Mouse (Mus musculus) intestine, postnatal 0 days (tissue): ENCODE measurements around the gene Dkkl1. TPM values are rescaled to one million over a fixed set of nuclear protein-coding genes. Genes with fewer than 3 reads are reported as not detected.

Source experiments
- ATAC-seq: fragments of 200-750 bp; cut with Nextera tagmentation; 2 replicates; pipeline ENCODE4 v1.8.0; 2017; ENCODE audit warnings: mild to moderate bottlenecking, moderate TSS enrichment, moderate library complexity
- H3K27ac ChIP-seq: fragments of 300-500 bp; sonication (generic); 2 replicates; pipeline ENCODE4 v1.5.1; 2014; ENCODE audit warnings: mild to moderate bottlenecking, low read depth, low read length, moderate library complexity
- H3K27me3 ChIP-seq: fragments of 300-500 bp; sonication (generic); replicated peaks from 2 replicates; pipeline ENCODE4 v1.6.1; 2014; ENCODE audit warnings: low read length, mixed read lengths; ENCODE audit not compliant: control insufficient read depth, insufficient read depth
- H3K36me3 ChIP-seq: fragments of 300-500 bp; sonication (generic); 2 replicates; pipeline ENCODE4 v1.6.1; 2014; ENCODE audit warnings: mild to moderate bottlenecking, moderate library complexity; ENCODE audit not compliant: control insufficient read depth, insufficient read depth
- H3K4me1 ChIP-seq: fragments of 300-500 bp; sonication (generic); replicated peaks from 2 replicates; pipeline ENCODE4 v1.6.1; 2014; ENCODE audit warnings: antibody characterized with exemption, low read length, mixed read lengths; ENCODE audit not compliant: control insufficient read depth, insufficient read depth
- H3K4me2 ChIP-seq: fragments of 300-500 bp; sonication (generic); replicated peaks from 2 replicates; pipeline ENCODE4 v1.6.1; 2014; ENCODE audit warnings: low read depth, mild to moderate bottlenecking, moderate library complexity
- H3K4me3 ChIP-seq: fragments of 300-500 bp; sonication (generic); 2 replicates; pipeline ENCODE4 v1.5.1; 2014; ENCODE audit warnings: low read depth, low read length
- H3K9ac ChIP-seq: fragments of 300-500 bp; sonication (generic); 2 replicates; pipeline ENCODE4 v1.6.1; 2014; ENCODE audit warnings: mild to moderate bottlenecking, low read depth, low read length
- H3K9me3 ChIP-seq: fragments of 300-500 bp; sonication (generic); 2 replicates; pipeline ENCODE4 v1.6.1; 2016; ENCODE audit warnings: mixed run types; ENCODE audit not compliant: control insufficient read depth
- CTCF ChIP-seq: sonication (generic); IDR thresholded peaks from 2 replicates; pipeline ENCODE4 v1.5.1; 2016; ENCODE audit warnings: low read depth, mild to moderate bottlenecking, control low read depth, antibody characterized with exemption, moderate library complexity
- WGBS: fragments of 180-500 bp; shearing (Covaris S2); extraction: QIAGEN DNeasy Blood & Tissue Kit; methylation state at CpG from one replicate; pipeline ENCODE4 v1.1.7; 2014; 5-methylcytosine and 5-hydroxymethylcytosine counted together
- polyA plus RNA-seq: library from polyadenylated mRNA; unstranded; fragments of >200 nt; fragmentation: Nextera tagmentation; extraction: Ambion mirVana; gene quantifications from 2 replicates; pipeline ENCODE4 v1.2.1, GENCODE M21; 2015

Gene Dkkl1
- polyA plus RNA-seq, 1 experiment from 2014 or later: 0.47 TPM

DNA sequence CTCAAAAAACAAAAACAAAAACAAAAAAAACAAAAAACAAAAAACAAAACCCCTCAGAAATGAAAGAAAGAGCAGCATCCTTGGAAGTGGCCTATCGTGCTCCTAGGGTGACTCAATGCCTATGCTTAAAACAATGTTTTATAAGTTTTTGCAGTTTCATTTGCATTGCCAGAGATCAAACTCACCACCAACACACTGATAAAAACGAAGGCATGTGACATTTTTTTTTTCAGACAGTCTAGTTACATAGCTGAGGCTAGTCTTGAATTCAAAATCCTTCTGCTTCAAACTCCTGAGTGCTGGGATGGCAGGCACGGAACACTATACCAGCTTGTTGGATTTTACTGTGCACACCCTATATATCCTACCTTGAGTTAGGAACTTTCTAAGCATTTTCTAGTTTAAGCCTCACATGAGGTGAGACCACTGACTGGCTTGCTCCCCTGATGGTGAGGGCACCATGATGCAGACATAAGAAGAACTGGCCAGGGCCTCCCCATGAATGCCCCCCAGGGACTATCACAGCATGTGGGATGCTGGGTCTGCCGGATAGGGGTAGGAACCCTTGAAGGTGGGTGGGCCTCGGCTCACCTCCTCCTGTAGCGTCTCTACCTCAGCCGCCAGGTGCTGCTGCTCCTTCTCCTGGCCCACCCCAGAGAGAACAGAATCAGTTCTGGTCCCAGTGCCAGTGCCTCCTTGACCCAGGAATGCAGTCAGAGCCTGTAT is 19.2 kb downstream of the Dkkl1 start:
- H3K9me3 ChIP-seq: no peaks in the 10 kb centered on the region
- no peak overlapping the region for H3K9ac ChIP-seq
- no peak overlapping the region for H3K27ac ChIP-seq
- no peak overlapping the region for H3K4me2 ChIP-seq
- 87% methylated on average over 7 of the region's 7 CpGs for WGBS
- no peak for TF ChIP-seq CTCF
- no peaks in the 10 kb centered on the region for H3K36me3 ChIP-seq
- no peak overlapping the region for H3K4me3 ChIP-seq
- H3K4me1 ChIP-seq: no peaks in the 10 kb centered on the region
- no peak for ATAC-seq
- H3K27me3 ChIP-seq: peaks cover 21% of the 10 kb centered on the region; the same call in 1 of the 2 replicates

DNA sequence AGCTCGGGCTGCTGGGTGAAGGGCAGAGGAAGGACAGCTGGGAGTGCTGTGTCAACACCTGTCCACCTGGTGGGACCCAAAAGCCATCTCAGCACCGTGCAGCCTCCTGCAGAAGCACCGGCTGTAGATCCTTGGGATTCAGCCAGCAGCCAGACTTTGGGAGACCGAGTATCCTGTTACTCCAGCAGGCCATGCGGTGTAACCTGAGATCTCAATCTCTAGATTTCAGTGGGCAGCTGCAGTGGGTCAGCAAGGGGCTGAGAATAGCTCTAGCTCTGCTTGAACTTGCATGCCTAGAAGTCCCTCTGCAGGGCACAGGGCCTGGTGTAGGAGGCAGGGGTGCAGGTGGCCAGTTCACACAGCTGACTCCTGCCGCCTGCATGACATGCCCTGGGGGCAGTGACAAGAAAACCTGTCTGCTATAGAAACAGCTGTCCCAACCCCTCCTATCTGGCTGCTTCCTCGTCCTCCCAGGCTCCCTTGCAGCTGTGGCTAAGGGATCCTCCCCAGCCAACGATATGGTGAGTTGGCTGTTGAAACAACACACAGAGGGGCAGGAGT is 20.1 kb downstream of the Dkkl1 start:
- WGBS: 15% methylated on average over 8 of the region's 8 CpGs
- no peak overlapping the region for H3K4me2 ChIP-seq
- H3K36me3 ChIP-seq: no peaks in the 10 kb centered on the region
- no peaks in the 10 kb centered on the region for H3K4me1 ChIP-seq
- H3K9me3 ChIP-seq: no peaks in the 10 kb centered on the region
- H3K27me3 ChIP-seq: peaks cover 21% of the 10 kb centered on the region; the same call in 1 of the 2 replicates
- TF ChIP-seq CTCF: no peak
- no peak overlapping the region for H3K27ac ChIP-seq
- no peak for ATAC-seq
- H3K9ac ChIP-seq: no peak overlapping the region
- H3K4me3 ChIP-seq: no peak overlapping the region

GRCm38 (mm10) chr7:45191161-45191560 is 20.8 kb downstream of the Dkkl1 start:
- no peak for ATAC-seq
- no peaks in the 10 kb centered on the region for H3K4me1 ChIP-seq
- no peak overlapping the region for H3K27ac ChIP-seq
- H3K36me3 ChIP-seq: no peaks in the 10 kb centered on the region
- H3K9ac ChIP-seq: no peak overlapping the region
- H3K4me3 ChIP-seq: no peak overlapping the region
- no peaks in the 10 kb centered on the region for H3K9me3 ChIP-seq
- TF ChIP-seq CTCF: no peak
- 65% methylated on average over 2 of the region's 2 CpGs for WGBS
- H3K4me2 ChIP-seq: no peak overlapping the region
- peaks cover 28% of the 10 kb centered on the region; the same call in 1 of the 2 replicates for H3K27me3 ChIP-seq

DNA sequence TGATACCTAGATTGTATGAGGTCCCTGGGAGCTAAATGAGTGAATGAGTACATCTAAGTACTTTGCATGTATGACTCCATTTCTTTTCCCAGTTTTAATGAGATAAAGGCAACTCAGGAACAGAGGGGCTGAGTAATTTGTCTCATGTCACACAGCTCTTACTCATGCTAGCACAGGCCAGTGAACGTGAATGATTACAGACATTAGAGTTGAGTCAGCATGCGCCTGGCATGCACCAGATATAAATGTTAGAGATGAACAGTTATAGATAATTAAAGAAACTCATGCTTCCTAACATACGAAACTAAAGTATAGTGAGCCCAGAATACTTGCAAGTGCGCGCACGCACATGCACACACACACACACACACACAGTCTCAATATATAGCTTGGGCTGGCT is 21.8 kb downstream of the Dkkl1 start:
- no peak overlapping the region for H3K4me2 ChIP-seq
- no peaks in the 10 kb centered on the region for H3K9me3 ChIP-seq
- no peak overlapping the region for H3K9ac ChIP-seq
- ATAC-seq: no peak
- no peak overlapping the region for H3K4me3 ChIP-seq
- TF ChIP-seq CTCF: no peak
- H3K4me1 ChIP-seq: no peaks in the 10 kb centered on the region
- peaks cover 31% of the 10 kb centered on the region for H3K27me3 ChIP-seq
- no peaks in the 10 kb centered on the region for H3K36me3 ChIP-seq
- H3K27ac ChIP-seq: no peak overlapping the region
- 85% methylated on average over 6 of the region's 6 CpGs for WGBS

- Histone ChIP-seq H3K27ac (no peak overlapping the region), H3K9ac (no peak overlapping the region), H3K9me3 (no peaks in the 10 kb centered on the region), H3K4me3 (no peak overlapping the region), H3K4me1 (no peaks in the 10 kb centered on the region), H3K36me3 (no peaks in the 10 kb centered on the region), H3K4me2 (no peak overlapping the region), H3K27me3 (peaks cover 37% of the 10 kb centered on the region)
- TF ChIP-seq CTCF: no peak
- ATAC-seq: no peak
- WGBS: 45% methylated on average over 16 of the region's 16 CpGs
These were observed 22.3 kb downstream of the Dkkl1 start for GRCm38 (mm10) chr7:45189600-45189999.

GRCm38 (mm10) chr7:45185921-45186320 is 26.0 kb downstream of the Dkkl1 start:
- TF ChIP-seq CTCF: no peak
- Histone ChIP-seq H3K9me3 (no peaks in the 10 kb centered on the region), H3K27ac (no peak overlapping the region), H3K4me3 (no peak overlapping the region), H3K4me1 (0 out of 2 replicates have a peak, but pooled peaks cover 3% of the 10 kb centered on the region), H3K27me3 (peaks cover 68% of the 10 kb centered on the region), H3K4me2 (no peak overlapping the region), H3K9ac (no peak overlapping the region), H3K36me3 (no peaks in the 10 kb centered on the region)
- no peak for ATAC-seq
- WGBS: 70% methylated on average over 7 of the region's 7 CpGs
